Mouse (Mus musculus) bone marrow, adult 2 months (tissue): ENCODE results near the gene Ldb2.

ENCODE experiments used
- CTCF ChIP-seq: fragments of 200-500 bp; IDR thresholded peaks from 2 replicates; pipeline ENCODE4 v1.5.1; 2011; ENCODE audit warnings: low read length, control low read depth; ENCODE audit not compliant: control insufficient read depth, insufficient read depth
- POLR2A ChIP-seq: fragments of 200-500 bp; IDR thresholded peaks from 2 replicates; pipeline ENCODE4 v1.6.1; 2011; ENCODE audit warnings: low read depth, mild to moderate bottlenecking, control low read depth, low read length, borderline replicate concordance; ENCODE audit not compliant: control insufficient read depth

- no peak for TF ChIP-seq POLR2A
- no peak for TF ChIP-seq CTCF
These were observed 91.5 kb downstream of the Ldb2 start for GRCm38 (mm10) chr5:44707946-44708345.
